Mouse (Mus musculus): ENCODE data around the gene March10.

GRCm38 (mm10) chr11:105474352-105474736, 17.8 kb upstream of the March10 start:
- TF ChIP-seq CTCF (IDR thresholded peaks at IDR 0.05; ENCODE audit: low read depth) = no peak
- TF ChIP-seq EP300 (IDR thresholded peaks at IDR 0.05; ENCODE audit: low read depth) = no peak

All from liver, embryonic 14.5 days (tissue).